Mouse (Mus musculus) midbrain, postnatal 0 days (tissue): ENCODE measurements around the gene Rnf145. TPM values are rescaled to one million over a fixed set of nuclear protein-coding genes. Genes with fewer than 3 reads are reported as not detected.

ENCODE experiments used
- ATAC-seq: fragments of 200-750 bp; cut with Nextera tagmentation; 2 replicates; pipeline ENCODE4 v1.8.0; 2017; ENCODE audit warnings: moderate number of reproducible peaks, mild to moderate bottlenecking, moderate TSS enrichment, moderate library complexity; ENCODE audit not compliant: low FRiP score
- DNase-seq: peaks from one replicate; pipeline ENCODE4 v3.0.0-alpha.2; 2015; ENCODE audit warnings: low spot score
- H3K27ac ChIP-seq: fragments of 300-500 bp; sonication (generic); 2 replicates; pipeline ENCODE4 v1.5.1; 2014; ENCODE audit warnings: low read depth, mild to moderate bottlenecking, low read length, mixed read lengths
- H3K27me3 ChIP-seq: fragments of 300-500 bp; sonication (generic); 2 replicates; pipeline ENCODE4 v1.6.1; 2014; ENCODE audit warnings: low read length, control low read depth, mixed read lengths; ENCODE audit not compliant: insufficient read depth
- H3K36me3 ChIP-seq: fragments of 300-500 bp; sonication (generic); 2 replicates; pipeline ENCODE4 v1.6.1; 2014; ENCODE audit warnings: low read length, control low read depth, mixed read lengths; ENCODE audit not compliant: insufficient read depth
- H3K4me1 ChIP-seq: fragments of 300-500 bp; sonication (generic); 2 replicates; pipeline ENCODE4 v1.6.1; 2014; ENCODE audit warnings: mild to moderate bottlenecking, control low read depth, antibody characterized with exemption, low read length, mixed read lengths; ENCODE audit not compliant: insufficient read depth
- H3K4me2 ChIP-seq: fragments of 300-500 bp; sonication (generic); 2 replicates; pipeline ENCODE4 v1.6.1; 2014; ENCODE audit warnings: low read depth, mild to moderate bottlenecking, low read length, mixed read lengths; ENCODE audit not compliant: poor library complexity, severe bottlenecking
- H3K4me3 ChIP-seq: fragments of 300-500 bp; sonication (generic); 2 replicates; pipeline ENCODE4 v1.5.1; 2014; ENCODE audit warnings: low read depth, mild to moderate bottlenecking, low read length, moderate library complexity
- H3K9ac ChIP-seq: fragments of 300-500 bp; sonication (generic); replicated peaks from 2 replicates; pipeline ENCODE4 v1.6.1; 2014; ENCODE audit warnings: mild to moderate bottlenecking, low read length, moderate library complexity, mixed read lengths; ENCODE audit not compliant: poor library complexity, severe bottlenecking
- H3K9me3 ChIP-seq: fragments of 300-500 bp; sonication (generic); 2 replicates; pipeline ENCODE4 v1.6.1; 2016; ENCODE audit warnings: low read length, control low read depth
- CTCF ChIP-seq: IDR thresholded peaks from 2 replicates; pipeline ENCODE4 v1.5.1; 2016; ENCODE audit warnings: antibody characterized with exemption, mild to moderate bottlenecking
- WGBS: fragments of 180-500 bp; shearing (Covaris S2); extraction: QIAGEN DNeasy Blood & Tissue Kit; methylation state at CpG from one replicate; pipeline ENCODE4 v1.1.7; 2014; 5-methylcytosine and 5-hydroxymethylcytosine counted together
- polyA plus RNA-seq: library from polyadenylated mRNA; unstranded; fragments of >200 nt; fragmentation: Nextera tagmentation; extraction: Ambion mirVana; gene quantifications from 2 replicates; pipeline ENCODE4 v1.2.1, GENCODE M21; 2015
- total RNA-seq: library from RNA; depleted of rRNA; stranded (reverse); fragments of >200 nt; gene quantifications from 2 replicates; pipeline ENCODE4 v1.2.3, GENCODE M21; 2014

The Rnf145 gene
- total and polyA plus RNA-seq, 2 experiments from 2014 or later = 104 to 119 TPM

DNA sequence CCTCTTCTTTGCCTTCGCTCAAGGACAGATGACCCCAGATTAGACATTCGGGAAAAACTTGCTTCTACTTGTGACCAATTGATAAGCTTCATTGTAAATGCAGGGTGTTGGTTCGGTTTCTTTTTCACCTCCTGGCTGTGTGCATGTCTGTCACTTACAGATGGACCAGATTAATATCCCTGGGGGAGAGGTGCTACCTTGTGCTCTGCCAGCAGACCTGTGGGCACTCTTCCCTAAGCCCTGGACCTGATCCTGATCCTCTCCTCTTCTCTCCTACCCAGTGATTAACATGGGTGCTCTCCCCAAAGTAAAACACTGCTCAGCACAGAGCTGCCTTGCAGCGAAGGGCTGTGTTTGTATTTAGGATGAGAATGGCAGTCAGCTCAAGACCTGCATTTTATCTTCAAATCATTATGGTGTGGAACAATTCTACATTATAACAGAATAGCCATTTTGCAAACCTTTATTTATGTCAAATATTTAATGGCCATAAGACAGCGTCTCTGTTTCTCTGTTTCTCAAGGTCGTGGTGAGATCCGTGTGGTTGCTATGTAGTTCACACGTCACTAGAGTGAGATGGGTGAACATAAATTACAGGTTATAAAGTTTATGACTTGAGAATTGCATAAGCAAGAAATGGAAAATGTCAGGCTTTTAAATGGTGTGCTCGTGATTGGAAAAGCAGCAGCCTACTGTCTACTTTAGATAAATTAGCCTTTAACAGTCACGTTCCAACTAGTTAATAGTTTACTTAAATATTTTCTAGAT, 30.9 kb downstream of the Rnf145 start:
- WGBS = 94% methylated on average over 10 of the region's 10 CpGs
- H3K36me3 ChIP-seq = peaks cover 42% of the 10 kb centered on the region
- DNase-seq (no peak), ATAC-seq (no peak)
- no peak overlapping the region for H3K4me3 ChIP-seq
- no peaks in the 10 kb centered on the region for H3K4me1 ChIP-seq
- TF ChIP-seq CTCF = no peak
- no peaks in the 10 kb centered on the region for H3K9me3 ChIP-seq
- H3K27me3 ChIP-seq = no peaks in the 10 kb centered on the region
- no peak overlapping the region for H3K27ac ChIP-seq
- no peak overlapping the region for H3K4me2 ChIP-seq
- H3K9ac ChIP-seq = no peak overlapping the region

DNA sequence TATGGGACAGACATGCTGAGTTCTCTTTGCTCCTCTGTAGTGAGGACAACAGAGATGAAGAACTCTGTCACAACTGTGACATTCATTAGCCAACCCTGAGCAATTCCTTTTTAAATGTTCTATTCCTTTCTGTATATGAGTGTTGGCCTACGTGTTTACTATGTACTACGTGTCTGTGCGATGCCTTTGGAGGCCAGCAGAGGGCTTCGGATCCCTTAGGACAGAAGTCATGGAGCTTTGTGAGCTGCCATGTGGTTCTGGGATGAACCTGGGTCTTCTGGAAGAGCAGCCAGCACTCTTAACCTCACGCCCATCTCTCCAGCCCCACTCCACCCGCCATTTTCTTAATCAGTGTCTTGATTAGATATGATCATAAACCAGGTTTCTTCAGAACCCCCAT, 32.2 kb downstream of the Rnf145 start:
- Histone ChIP-seq H3K4me3 (no peak overlapping the region), H3K27ac (no peak overlapping the region), H3K27me3 (no peaks in the 10 kb centered on the region), H3K36me3 (peaks cover 42% of the 10 kb centered on the region), H3K4me2 (no peak overlapping the region), H3K9ac (no peak overlapping the region), H3K9me3 (no peaks in the 10 kb centered on the region), H3K4me1 (no peaks in the 10 kb centered on the region)
- 95% methylated on average over 6 of the region's 6 CpGs for WGBS
- DNase-seq (peak; percentile 45), ATAC-seq (no peak)
- TF ChIP-seq CTCF = peak; percentile 60

DNA sequence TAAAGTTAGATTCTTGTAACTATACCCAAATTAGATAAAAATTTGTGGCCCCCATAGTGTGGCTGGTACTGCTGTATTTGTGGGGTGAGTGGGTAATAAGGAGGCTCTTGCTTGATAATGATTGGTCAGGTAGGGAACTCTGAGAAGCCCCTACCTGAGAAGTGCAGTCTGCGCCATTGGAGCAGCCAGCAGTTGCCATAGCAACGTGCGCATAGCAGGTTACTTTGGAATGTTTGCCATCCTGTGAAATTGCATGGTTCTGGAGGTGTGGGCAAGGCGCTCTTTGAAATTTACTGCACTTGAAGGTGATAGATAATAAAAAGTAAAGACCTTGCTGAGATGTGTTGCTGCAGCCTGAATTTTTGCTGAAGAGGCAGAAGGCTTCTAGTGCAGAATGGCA, 35.6 kb downstream of the Rnf145 start:
- no peak overlapping the region for H3K27ac ChIP-seq
- no peaks in the 10 kb centered on the region for H3K9me3 ChIP-seq
- ATAC-seq (peak; percentile 70; the same call in 1 of the 2 replicates), DNase-seq (peak; percentile 47)
- no peak overlapping the region for H3K4me2 ChIP-seq
- TF ChIP-seq CTCF = no peak
- 76% methylated on average over 4 of the region's 4 CpGs for WGBS
- no peaks in the 10 kb centered on the region for H3K4me1 ChIP-seq
- no peak overlapping the region for H3K9ac ChIP-seq
- no peaks in the 10 kb centered on the region for H3K27me3 ChIP-seq
- H3K36me3 ChIP-seq = peaks cover 46% of the 10 kb centered on the region
- no peak overlapping the region for H3K4me3 ChIP-seq

DNA sequence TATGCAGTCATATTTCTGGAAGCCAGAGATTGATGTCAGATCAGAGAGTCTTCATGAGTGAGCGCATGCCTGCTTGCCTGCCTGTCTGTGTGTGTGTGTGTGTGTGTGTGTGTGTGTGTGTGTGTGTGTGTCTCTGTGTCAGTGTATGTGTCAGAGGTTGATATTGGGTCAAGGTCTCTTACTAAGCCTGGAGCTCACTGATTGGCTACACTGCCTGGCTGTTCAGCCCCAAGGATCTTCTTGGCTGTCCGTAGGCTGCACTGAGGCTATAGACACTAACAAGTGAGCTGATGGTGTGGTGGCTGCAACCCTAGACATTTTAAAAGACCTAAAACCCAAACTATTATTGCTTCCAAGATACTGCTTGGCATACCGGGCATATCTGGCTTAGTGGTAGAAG, 39.8 kb downstream of the Rnf145 start:
- no peak overlapping the region for H3K4me2 ChIP-seq
- no peak for ATAC-seq
- DNase-seq = no peak
- no peaks in the 10 kb centered on the region for H3K4me1 ChIP-seq
- H3K9ac ChIP-seq = no peak overlapping the region
- H3K27me3 ChIP-seq = no peaks in the 10 kb centered on the region
- H3K36me3 ChIP-seq = peaks cover 32% of the 10 kb centered on the region
- H3K27ac ChIP-seq = no peak overlapping the region
- H3K9me3 ChIP-seq = no peaks in the 10 kb centered on the region
- no peak overlapping the region for H3K4me3 ChIP-seq
- WGBS = over 99% methylated on average over 3 of the region's 3 CpGs
- no peak for TF ChIP-seq CTCF

DNA sequence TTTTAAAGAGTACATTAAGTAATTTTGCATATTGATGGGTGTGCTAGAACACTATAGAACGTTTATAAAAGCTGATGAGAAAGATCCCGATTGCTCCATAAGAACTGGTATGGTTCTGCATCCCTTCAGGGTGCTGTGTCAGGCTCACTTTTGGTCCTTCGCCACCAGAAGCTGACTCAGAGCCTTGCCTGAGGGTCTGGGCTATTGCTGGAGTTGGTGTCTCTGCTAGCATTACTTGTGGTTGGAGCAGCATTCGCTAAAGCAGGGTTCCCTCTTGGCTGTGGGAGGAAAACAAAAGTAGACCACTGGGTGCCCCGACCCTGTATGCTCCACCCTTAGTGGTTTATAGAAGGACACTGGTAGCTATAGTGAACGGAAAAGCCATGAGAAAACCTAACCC, 40.7 kb downstream of the Rnf145 start:
- H3K4me1 ChIP-seq = no peaks in the 10 kb centered on the region
- no peak overlapping the region for H3K9ac ChIP-seq
- WGBS = 93% methylated on average over 6 of the region's 6 CpGs
- no peak overlapping the region for H3K4me3 ChIP-seq
- H3K27me3 ChIP-seq = no peaks in the 10 kb centered on the region
- H3K9me3 ChIP-seq = no peaks in the 10 kb centered on the region
- DNase-seq (no peak), ATAC-seq (no peak)
- H3K27ac ChIP-seq = no peak overlapping the region
- no peak overlapping the region for H3K4me2 ChIP-seq
- H3K36me3 ChIP-seq = peaks cover 41% of the 10 kb centered on the region
- no peak for TF ChIP-seq CTCF

DNA sequence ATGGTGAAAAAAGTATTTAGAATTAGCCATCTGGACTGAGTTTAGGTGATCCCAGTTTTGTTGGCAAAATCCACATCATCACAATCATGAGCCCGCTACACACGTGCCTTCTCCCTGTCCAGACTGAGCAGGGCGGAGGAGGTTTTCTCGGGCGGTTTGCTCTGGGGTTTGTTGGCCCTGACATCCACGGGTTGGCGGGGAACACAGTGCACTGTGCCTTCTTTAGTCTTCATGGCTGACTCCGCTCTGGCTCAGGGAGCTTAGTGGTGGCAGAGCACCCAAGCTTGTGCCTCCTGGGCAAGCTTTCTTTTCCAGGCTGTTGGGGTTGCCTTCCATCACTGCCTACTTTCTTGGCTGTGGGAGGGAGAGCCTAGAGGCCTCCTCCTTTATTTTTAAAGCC, 41.6 kb downstream of the Rnf145 start:
- DNase-seq = no peak
- no peaks in the 10 kb centered on the region for H3K4me1 ChIP-seq
- WGBS = 91% methylated on average over 8 of the region's 8 CpGs
- no peaks in the 10 kb centered on the region for H3K27me3 ChIP-seq
- TF ChIP-seq CTCF = no peak
- H3K4me2 ChIP-seq = no peak overlapping the region
- no peak for ATAC-seq
- H3K36me3 ChIP-seq = peaks cover 48% of the 10 kb centered on the region
- no peaks in the 10 kb centered on the region for H3K9me3 ChIP-seq
- H3K9ac ChIP-seq = no peak overlapping the region
- no peak overlapping the region for H3K4me3 ChIP-seq
- no peak overlapping the region for H3K27ac ChIP-seq
